10 mouse cellular contexts compared by ENCODE assay signal in the genomic region with DNA sequence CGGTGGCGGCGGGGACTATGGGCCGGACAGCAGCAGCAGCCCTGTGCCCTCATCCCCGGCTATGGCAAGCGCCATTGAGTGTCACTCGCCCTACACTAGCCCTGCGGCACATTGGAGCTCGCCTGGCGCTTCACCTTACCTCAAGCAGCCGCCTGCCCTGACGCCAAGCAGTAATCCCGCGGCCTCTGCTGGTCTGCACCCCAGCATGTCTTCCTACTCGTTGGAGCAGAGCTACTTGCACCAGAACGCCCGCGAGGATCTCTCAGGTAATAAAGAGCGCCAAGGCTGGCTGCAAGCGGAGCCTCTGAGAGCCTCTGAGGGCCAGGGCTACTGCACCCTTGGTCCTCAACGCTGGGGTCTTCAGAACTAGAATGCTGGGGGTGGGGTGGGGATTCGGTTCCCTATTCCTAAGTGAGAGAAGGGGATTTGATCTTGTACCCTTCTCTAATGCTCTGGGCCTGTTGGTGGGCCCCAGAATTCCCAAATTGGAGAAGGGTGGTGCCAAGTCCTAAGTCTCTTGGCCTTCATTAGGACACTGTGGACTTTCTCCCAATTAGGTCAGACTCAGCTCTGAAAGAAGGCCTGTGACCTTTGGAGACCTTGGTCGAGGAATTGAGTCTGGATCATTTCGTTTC. TPM values are rescaled to one million over a fixed set of nuclear protein-coding genes. Genes with fewer than 3 reads are reported as not detected.
DNase-seq lines count a peak whose midpoint lies in the region; ATAC-seq and TF ChIP-seq lines count a peak whose summit lies in the region.
"Had no signal": no experiment of that assay in that cellular context is flagged by ENCODE, and none has a peak within 500 bp of the region (broad histone marks: within the 10 kb centered on the region; RNA-seq: fewer than 3 reads in every experiment).

No protein-coding gene starts in this region.

- no peak overlapping the region for H3K27ac ChIP-seq in heart, postnatal 0 days (ENCODE audit: low read depth)
- peak overlapping the region; percentile 60; the same call in 1 of the 2 replicates for H3K27ac ChIP-seq in cortical plate, adult 2 months (ENCODE audit: insufficient read depth, low read length)
- H3K27ac ChIP-seq in hindbrain, embryonic 15.5 days (replicated peaks), result no peak overlapping the region
- H3K27ac ChIP-seq in neural tube, embryonic 11.5 days (ENCODE audit: low read depth, low read length), result no peak overlapping the region

- H3K9ac ChIP-seq in heart, postnatal 0 days (replicated peaks; ENCODE audit: low read depth, low read length), result no peak overlapping the region
- H3K9ac ChIP-seq in hindbrain, embryonic 15.5 days, result no peak overlapping the region; the same call in 1 of the 2 replicates
- H3K9ac ChIP-seq in neural tube, embryonic 11.5 days (ENCODE audit: low read length), result 0 out of 2 replicates have a peak overlapping the region, but pooled peaks have one; percentile 47

- no peaks in the 10 kb centered on the region for H3K9me3 ChIP-seq in heart, postnatal 0 days (replicated peaks; ENCODE audit: control insufficient read depth, low read length)
- H3K9me3 ChIP-seq in hindbrain, embryonic 15.5 days, result no peaks in the 10 kb centered on the region
- no peaks in the 10 kb centered on the region for H3K9me3 ChIP-seq in neural tube, embryonic 11.5 days (ENCODE audit: control insufficient read depth, low read length)

- TF ChIP-seq POLR2A in cortical plate, adult 2 months (IDR thresholded peaks at IDR 0.05; ENCODE audit: extremely low read depth, insufficient read depth, low read length), result no peak

- TF ChIP-seq EP300 in heart, postnatal 0 days (IDR thresholded peaks at IDR 0.05; ENCODE audit: low read depth), result no peak

- peaks cover 19% of the 10 kb centered on the region; the same call in 1 of the 2 replicates for H3K4me1 ChIP-seq in heart, postnatal 0 days (ENCODE audit: control insufficient read depth, insufficient read depth)
- H3K4me1 ChIP-seq in cortical plate, adult 2 months (ENCODE audit: control insufficient read depth, insufficient read depth, low read length), result no peaks in the 10 kb centered on the region
- H3K4me1 ChIP-seq in hindbrain, embryonic 15.5 days (replicated peaks), result peaks cover 33% of the 10 kb centered on the region
- peaks cover 20% of the 10 kb centered on the region for H3K4me1 ChIP-seq in neural tube, embryonic 11.5 days (ENCODE audit: control insufficient read depth, insufficient read depth, low read length)

- H3K36me3 ChIP-seq in heart, postnatal 0 days (replicated peaks; ENCODE audit: control insufficient read depth, insufficient read depth, low read length), result no peaks in the 10 kb centered on the region
- H3K36me3 ChIP-seq in hindbrain, embryonic 15.5 days, result no peaks in the 10 kb centered on the region
- no peaks in the 10 kb centered on the region for H3K36me3 ChIP-seq in neural tube, embryonic 11.5 days (ENCODE audit: control insufficient read depth, insufficient read depth, low read length)

- 5% methylated on average over 24 of the region's 24 CpGs for WGBS in heart, postnatal 0 days
- under 1% methylated on average over 24 of the region's 24 CpGs for WGBS in hindbrain, embryonic 15.5 days
- WGBS in neural tube, embryonic 11.5 days, result under 1% methylated on average over 24 of the region's 24 CpGs

- no peak for TF ChIP-seq CTCF in heart, postnatal 0 days (IDR thresholded peaks at IDR 0.05; ENCODE audit: low read depth)
- no peak for TF ChIP-seq CTCF in cortical plate, adult 2 months (IDR thresholded peaks at IDR 0.05; ENCODE audit: extremely low read depth, insufficient read depth, low read length)

- peaks cover 99% of the 10 kb centered on the region for H3K27me3 ChIP-seq in heart, postnatal 0 days (ENCODE audit: control insufficient read depth, insufficient read depth, low read length)
- H3K27me3 ChIP-seq in hindbrain, embryonic 15.5 days, result peaks cover 97% of the 10 kb centered on the region
- peaks cover 100% of the 10 kb centered on the region for H3K27me3 ChIP-seq in neural tube, embryonic 11.5 days (ENCODE audit: control insufficient read depth, insufficient read depth, low read length)

- H3K4me3 ChIP-seq in heart, postnatal 0 days (ENCODE audit: low read depth, low read length), result peak overlapping the region; percentile 51
- peak overlapping the region; percentile 28 for H3K4me3 ChIP-seq in cortical plate, adult 2 months (ENCODE audit: insufficient read depth, low read length)
- peak overlapping the region; percentile 41 for H3K4me3 ChIP-seq in hindbrain, embryonic 15.5 days
- peak overlapping the region; percentile 42 for H3K4me3 ChIP-seq in neural tube, embryonic 11.5 days (ENCODE audit: low read depth, low read length)

- ATAC-seq in heart, postnatal 0 days (ENCODE audit: insufficient read depth, low read depth), result no peak
- no peak for ATAC-seq in hindbrain, embryonic 15.5 days (ENCODE audit: low FRiP score, low read depth)
- ATAC-seq in neural tube, embryonic 11.5 days (ENCODE audit: insufficient read depth, low FRiP score, low TSS enrichment), result no peak
- no peak for ATAC-seq in megakaryocyte progenitor cell, adult 5-6 weeks (replicated peaks; ENCODE audit: poor library complexity)
- ATAC-seq: inflammation-experienced regulatory T-cells, adult 6 months had no signal

- DNase-seq in heart, postnatal 0 days (ENCODE audit: low spot score), result no peak
- no peak for DNase-seq in heart, adult 9 months (ENCODE audit: low spot score in 2 of 2)
- DNase-seq in neural tube, embryonic 11.5 days (ENCODE audit: low spot score), result peak; percentile 41
- DNase-seq in thymus, postnatal 10 days (ENCODE audit: low spot score in 2 of 2), result no peak
- no peak for DNase-seq in gastrocnemius, postnatal 4 days (ENCODE audit: low spot score in 2 of 2)

- peak overlapping the region; percentile 76; the same call in 1 of the 2 replicates for H3K4me2 ChIP-seq in heart, postnatal 0 days (ENCODE audit: low read depth, low read length)
- peak overlapping the region; percentile 81 for H3K4me2 ChIP-seq in hindbrain, embryonic 15.5 days
- H3K4me2 ChIP-seq in neural tube, embryonic 11.5 days (ENCODE audit: low read depth), result peak overlapping the region; percentile 60; the same call in 1 of the 2 replicates

RNA-seq across cellular contexts. Expression of gene Foxf2, which starts 1.5 kb away (rescaled TPM):
- not detected in 2 replicates for total RNA-seq in heart, postnatal 0 days (2014; rRNA removed; ENCODE audit: low replicate concordance)
- not detected in 2 replicates for polyA plus RNA-seq in heart, postnatal 0 days (2015; fragmentation: Nextera tagmentation; extraction: Ambion mirVana)
- 5.8 and 6.1 TPM in 2 replicates for polyA plus RNA-seq in cortical plate, adult 2 months (2012; rRNA removed)
- polyA plus RNA-seq in hindbrain, embryonic 15.5 days (2015; fragmentation: Nextera tagmentation; extraction: Ambion mirVana), result 5.2 and 5.5 TPM in 2 replicates
- polyA plus RNA-seq in neural tube, embryonic 11.5 days (2014; fragmentation: Nextera tagmentation; extraction: Ambion mirVana), result 5.2 and 5.5 TPM in 2 replicates
- under 1 TPM; 0.21 to 0.29 TPM for total RNA-seq in gastrocnemius, postnatal 4 days (2021)
- total RNA-seq in megakaryocyte progenitor cell, adult 5-6 weeks (2015), result not detected in 2 replicates
- not detected in 2 replicates for total RNA-seq in megakaryocyte progenitor cell, adult 5-6 weeks (2017)
- polyA plus RNA-seq: inflammation-experienced regulatory T-cells, adult 6 months; testis, adult 2 months had no signal
